In genomic region chr19:40468308-40468707, GRCm38 (mm10) we compare ENCODE assay signal across 20 mouse cellular contexts. TPM values are rescaled to one million over a fixed set of nuclear protein-coding genes. Genes with fewer than 3 reads are reported as not detected.
DNase-seq lines count a peak whose midpoint lies in the region; ATAC-seq and TF ChIP-seq lines count a peak whose summit lies in the region.
"Had no signal": no experiment of that assay in that cellular context is flagged by ENCODE, and none has a peak within 500 bp of the region (broad histone marks: within the 10 kb centered on the region; RNA-seq: fewer than 3 reads in every experiment).

No protein-coding gene starts in this region.

- WGBS in heart, embryonic 12.5 days: 73% methylated on average over 3 of the region's 3 CpGs
- 57% methylated on average over 3 of the region's 3 CpGs for WGBS in neural tube, embryonic 15.5 days
- 84% methylated on average over 3 of the region's 3 CpGs for WGBS in limb, embryonic 10.5 days

- no peak overlapping the region for H3K9ac ChIP-seq in heart, embryonic 12.5 days
- H3K9ac ChIP-seq in neural tube, embryonic 15.5 days (replicated peaks): no peak overlapping the region
- H3K9ac ChIP-seq: forebrain, embryonic 15.5 days; kidney, embryonic 15.5 days; limb, embryonic 12.5 days had no signal

- no peak for TF ChIP-seq CTCF in layer of hippocampus, adult 2 months (conservative IDR thresholded peaks at IDR 0.05)

- H3K4me1 ChIP-seq in heart, embryonic 12.5 days (replicated peaks): peaks cover 51% of the 10 kb centered on the region
- peaks cover 43% of the 10 kb centered on the region; the same call in 1 of the 2 replicates for H3K4me1 ChIP-seq in neural tube, embryonic 15.5 days
- no peaks in the 10 kb centered on the region for H3K4me1 ChIP-seq in limb, embryonic 10.5 days

- no peaks in the 10 kb centered on the region for H3K36me3 ChIP-seq in heart, embryonic 12.5 days
- H3K36me3 ChIP-seq in neural tube, embryonic 15.5 days: no peaks in the 10 kb centered on the region
- H3K36me3 ChIP-seq in limb, embryonic 10.5 days: no peaks in the 10 kb centered on the region
- H3K36me3 ChIP-seq: forebrain, embryonic 15.5 days; kidney, embryonic 15.5 days; limb, embryonic 12.5 days had no signal

- H3K9me3 ChIP-seq in heart, embryonic 12.5 days (replicated peaks): no peaks in the 10 kb centered on the region
- H3K9me3 ChIP-seq in neural tube, embryonic 15.5 days (replicated peaks): no peaks in the 10 kb centered on the region
- no peaks in the 10 kb centered on the region for H3K9me3 ChIP-seq in limb, embryonic 10.5 days (replicated peaks)
- H3K9me3 ChIP-seq: forebrain, embryonic 15.5 days; kidney, embryonic 15.5 days had no signal

- H3K27me3 ChIP-seq in heart, embryonic 12.5 days (replicated peaks): no peaks in the 10 kb centered on the region
- H3K27me3 ChIP-seq in neural tube, embryonic 15.5 days (replicated peaks): no peaks in the 10 kb centered on the region
- H3K27me3 ChIP-seq in limb, embryonic 10.5 days (ENCODE audit: low read depth, poor library complexity, severe bottlenecking): no peaks in the 10 kb centered on the region
- H3K27me3 ChIP-seq: forebrain, embryonic 15.5 days; kidney, embryonic 15.5 days; limb, embryonic 12.5 days had no signal

- no peak; the same call in 1 of the 2 replicates for ATAC-seq in heart, embryonic 12.5 days (ENCODE audit: insufficient number of reproducible peaks, low FRiP score)
- ATAC-seq in neural tube, embryonic 15.5 days (ENCODE audit: low FRiP score): no peak; the same call in none of the 2 replicates
- ATAC-seq: forebrain, embryonic 15.5 days had no signal

- peak; percentile 32 for DNase-seq in adrenal gland, postnatal 10 days
- DNase-seq in adrenal gland, adult 8-10 months: no peak
- no peak for DNase-seq in heart, adult 8-10 months (ENCODE audit: low spot score)
- DNase-seq in layer of hippocampus, adult 2 months (ENCODE audit: low spot score in 2 of 2): no peak
- no peak for DNase-seq in layer of hippocampus, adult 11-12 months (ENCODE audit: low spot score)
- DNase-seq in limb, embryonic 10.5 days (ENCODE audit: low spot score): no peak
- DNase-seq: cerebellum, adult 9-11 months; gastrocnemius, postnatal 10 days; lung, postnatal 36 days; right cerebral cortex, postnatal 25 days; thymus, postnatal 14 days had no signal

- peak overlapping the region; percentile 39 for H3K4me2 ChIP-seq in heart, embryonic 12.5 days
- no peak overlapping the region for H3K4me2 ChIP-seq in neural tube, embryonic 15.5 days
- H3K4me2 ChIP-seq: forebrain, embryonic 15.5 days; kidney, embryonic 15.5 days; limb, embryonic 12.5 days; midbrain, embryonic 11.5 days had no signal

- H3K4me3 ChIP-seq in heart, embryonic 12.5 days: no peak overlapping the region
- no peak overlapping the region for H3K4me3 ChIP-seq in layer of hippocampus, adult 2 months
- H3K4me3 ChIP-seq in neural tube, embryonic 15.5 days (replicated peaks): no peak overlapping the region
- no peak overlapping the region for H3K4me3 ChIP-seq in limb, embryonic 10.5 days
- H3K4me3 ChIP-seq: erythroblast, embryonic 14.5 days; forebrain, embryonic 15.5 days; kidney, embryonic 15.5 days; left cerebral cortex, adult 2 months; limb, embryonic 12.5 days; myocyte had no signal

- peak overlapping the region; percentile 81 for H3K27ac ChIP-seq in heart, embryonic 12.5 days (ENCODE audit: poor library complexity, severe bottlenecking)
- H3K27ac ChIP-seq in layer of hippocampus, adult 2 months: peak overlapping the region; percentile 87
- peak overlapping the region; percentile 39 for H3K27ac ChIP-seq in neural tube, embryonic 15.5 days (replicated peaks)
- H3K27ac ChIP-seq in limb, embryonic 10.5 days: no peak overlapping the region
- H3K27ac ChIP-seq: forebrain, embryonic 15.5 days; kidney, embryonic 15.5 days; limb, embryonic 12.5 days had no signal

RNA-seq across cellular contexts. Expression of gene Sorbs1, which starts 45.3 kb away (rescaled TPM):
- total RNA-seq in adrenal gland, postnatal 10 days (2021): 100 to 1,000 TPM; 172 to 181 TPM
- 100 to 1,000 TPM in 1 of 4 experiments, 10 to 100 TPM in 3; 48.2 to 120 (median 68.1) TPM for total RNA-seq in adrenal gland, adult 8-10 months (2022)
- 86.6 and 89.3 TPM in 2 replicates for polyA plus RNA-seq in heart, embryonic 12.5 days (2016; fragmentation: Nextera tagmentation; extraction: Ambion mirVana)
- total RNA-seq in heart, adult 8-10 months (2022): 100 to 1,000 TPM; 758 to 979 (median 853) TPM
- total RNA-seq in layer of hippocampus, adult 2 months (2021): 100 to 1,000 TPM; 222 to 229 TPM
- 94.7 and 103 TPM in 2 replicates for polyA plus RNA-seq in neural tube, embryonic 15.5 days (2015; fragmentation: Nextera tagmentation; extraction: Ambion mirVana)
- polyA plus RNA-seq in limb, embryonic 10.5 days (2016; fragmentation: Nextera tagmentation; extraction: Ambion mirVana): 21.1 and 24.5 TPM in 2 replicates
